Mouse (Mus musculus) forebrain, embryonic 15.5 days (tissue): ENCODE measurements around the gene Esyt1. TPM values are rescaled to one million over a fixed set of nuclear protein-coding genes. Genes with fewer than 3 reads are reported as not detected.
A peak's percentile ranks its signal among the peaks of the same experiment; 100 is the strongest.
"Not testable (repeated sequence)": the region's sequence is repeated elsewhere in the genome, so short reads cannot be mapped to it uniquely, and the experiment has no call there.

Experiments used
- ATAC-seq: fragments of 200-750 bp; cut with Nextera tagmentation; replicated peaks from 2 replicates; pipeline ENCODE4 v1.8.0; 2017; ENCODE audit warnings: mild to moderate bottlenecking, moderate TSS enrichment, moderate library complexity
- H3K27ac ChIP-seq: fragments of 300-500 bp; sonication (generic); replicated peaks from 2 replicates; pipeline ENCODE4 v1.5.1; 2015; ENCODE audit warnings: mild to moderate bottlenecking, inconsistent platforms
- H3K27me3 ChIP-seq: fragments of 300-500 bp; sonication (generic); 2 replicates; pipeline ENCODE4 v1.6.1; 2015; ENCODE audit warnings: inconsistent platforms
- H3K36me3 ChIP-seq: fragments of 300-500 bp; sonication (generic); 2 replicates; pipeline ENCODE4 v1.6.1; 2015; ENCODE audit warnings: mild to moderate bottlenecking, inconsistent platforms
- H3K4me1 ChIP-seq: fragments of 300-500 bp; sonication (generic); 2 replicates; pipeline ENCODE4 v1.6.1; 2015; ENCODE audit warnings: inconsistent platforms
- H3K4me2 ChIP-seq: fragments of 300-500 bp; sonication (generic); replicated peaks from 2 replicates; pipeline ENCODE4 v1.6.1; 2015; ENCODE audit warnings: mild to moderate bottlenecking, inconsistent platforms
- H3K4me3 ChIP-seq: fragments of 300-500 bp; sonication (generic); 2 replicates; pipeline ENCODE4 v1.5.1; 2015; ENCODE audit warnings: mild to moderate bottlenecking, inconsistent platforms
- H3K9ac ChIP-seq: fragments of 300-500 bp; sonication (generic); replicated peaks from 2 replicates; pipeline ENCODE4 v1.6.1; 2015; ENCODE audit warnings: mild to moderate bottlenecking, inconsistent platforms
- H3K9me3 ChIP-seq: fragments of 300-500 bp; sonication (generic); 2 replicates; pipeline ENCODE4 v1.6.1; 2016; ENCODE audit warnings: inconsistent platforms
- WGBS: fragments of 180-500 bp; shearing (Covaris S2); methylation state at CpG from one replicate; pipeline ENCODE4 v1.1.7; 2015; ENCODE audit warnings: mixed read lengths; 5-methylcytosine and 5-hydroxymethylcytosine counted together
- polyA plus RNA-seq: library from polyadenylated mRNA; unstranded; fragments of >200 nt; fragmentation: Nextera tagmentation; extraction: Ambion mirVana; gene quantifications from 2 replicates; pipeline ENCODE4 v1.2.1, GENCODE M21; 2015

Gene Esyt1
- polyA plus RNA-seq, 1 experiment from 2014 or later: 6.8 TPM

DNA sequence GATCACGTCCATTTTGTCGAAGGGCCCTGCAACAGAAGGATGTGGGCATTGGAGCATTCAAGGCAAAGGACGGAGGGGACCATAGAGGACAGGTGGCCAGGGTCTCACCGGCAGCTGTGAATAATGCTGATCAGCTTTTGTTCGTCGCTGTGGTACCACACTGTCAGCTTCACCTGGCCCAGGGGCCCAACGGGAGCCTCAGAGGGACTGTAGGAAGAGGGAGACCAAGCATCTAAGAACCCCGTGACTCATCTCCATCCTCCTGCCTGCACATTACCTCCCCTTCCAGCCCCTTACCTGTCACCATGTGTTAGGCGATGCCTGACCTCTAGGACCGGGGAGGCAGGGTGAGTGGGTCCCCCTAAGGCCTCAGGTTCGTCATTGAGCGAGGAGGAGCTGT, 13.9 kb downstream of the Esyt1 start:
- Histone ChIP-seq H3K9ac (no peak overlapping the region), H3K27ac (no peak overlapping the region), H3K4me3 (no peak overlapping the region), H3K9me3 (no peaks in the 10 kb centered on the region), H3K4me1 (no peaks in the 10 kb centered on the region), H3K27me3 (peaks cover 6% of the 10 kb centered on the region; the same call in 1 of the 2 replicates), H3K36me3 (no peaks in the 10 kb centered on the region), H3K4me2 (no peak overlapping the region)
- no peak for ATAC-seq
- 85% methylated on average over 12 of the region's 12 CpGs for WGBS

DNA sequence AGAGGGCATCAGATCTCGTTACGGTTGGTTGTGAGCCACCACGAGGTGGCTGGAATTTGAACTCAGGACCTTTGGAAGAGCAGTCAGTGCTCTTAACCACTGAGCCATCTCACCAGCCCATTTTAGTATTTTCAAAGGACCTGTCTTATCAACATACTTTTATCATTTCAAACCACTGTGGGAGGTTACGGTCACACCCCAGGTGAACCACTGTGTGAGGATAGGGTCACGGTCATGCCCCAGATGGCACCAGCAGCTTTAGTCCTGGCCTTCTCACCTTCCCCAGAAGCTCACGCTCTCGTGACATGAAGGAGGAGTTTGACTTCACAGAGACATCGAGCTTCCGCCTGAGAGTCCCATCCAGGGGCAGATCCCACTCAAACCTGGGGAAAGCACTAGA, 14.5 kb downstream of the Esyt1 start:
- Histone ChIP-seq H3K36me3 (no peaks in the 10 kb centered on the region), H3K4me2 (no peak overlapping the region), H3K27me3 (peaks cover 3% of the 10 kb centered on the region; the same call in 1 of the 2 replicates), H3K4me1 (no peaks in the 10 kb centered on the region), H3K4me3 (no peak overlapping the region), H3K9ac (no peak overlapping the region), H3K9me3 (no peaks in the 10 kb centered on the region), H3K27ac (no peak overlapping the region)
- no peak for ATAC-seq
- WGBS: 89% methylated on average over 9 of the region's 9 CpGs

DNA sequence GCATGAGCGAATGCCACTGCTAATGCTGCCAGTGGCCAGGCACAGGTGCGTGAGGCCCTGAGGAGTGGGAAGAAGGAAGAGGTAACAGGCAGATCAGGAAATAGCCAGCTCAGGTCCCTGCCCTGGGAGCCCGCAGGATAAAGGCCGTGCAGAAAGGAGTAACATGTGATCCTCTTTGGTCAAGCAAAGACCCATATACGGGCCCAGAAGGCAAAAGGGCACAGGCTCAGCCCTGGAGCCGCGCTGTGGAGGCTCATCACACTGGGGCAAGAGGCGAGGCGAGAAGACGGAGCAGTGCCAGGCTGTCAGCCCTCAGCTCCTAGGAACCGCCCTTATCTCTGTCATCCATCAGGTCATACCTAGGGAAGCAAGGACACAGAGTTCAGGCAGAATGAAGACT, 15.4 kb downstream of the Esyt1 start:
- H3K36me3 ChIP-seq: no peaks in the 10 kb centered on the region
- ATAC-seq: no peak; the same call in 1 of the 2 replicates
- H3K9me3 ChIP-seq: no peaks in the 10 kb centered on the region
- no peak overlapping the region for H3K27ac ChIP-seq
- H3K4me1 ChIP-seq: no peaks in the 10 kb centered on the region
- WGBS: 87% methylated on average over 11 of the region's 11 CpGs
- no peak overlapping the region for H3K4me2 ChIP-seq
- no peak overlapping the region for H3K4me3 ChIP-seq
- no peaks in the 10 kb centered on the region for H3K27me3 ChIP-seq
- no peak overlapping the region for H3K9ac ChIP-seq

DNA sequence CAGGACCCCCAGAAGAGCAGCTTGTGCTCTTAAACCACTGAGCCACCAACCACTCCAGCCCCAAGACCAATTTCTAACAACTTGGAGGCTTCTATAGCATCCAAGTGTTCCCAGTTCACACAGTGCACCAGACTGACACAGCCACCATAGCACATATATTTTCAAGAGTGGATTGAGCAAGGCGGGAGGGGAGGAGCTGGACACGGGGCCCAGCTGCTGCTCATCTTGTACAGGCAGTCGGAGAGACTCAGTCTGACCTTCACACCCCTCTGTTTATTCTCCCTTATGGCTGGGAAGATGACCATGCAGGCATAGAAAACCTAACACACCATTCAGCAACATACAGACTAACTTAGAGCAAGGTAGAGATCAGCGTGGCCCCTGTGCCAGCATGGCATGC, 15.8 kb downstream of the Esyt1 start:
- Histone ChIP-seq H3K9ac (no peak overlapping the region), H3K9me3 (no peaks in the 10 kb centered on the region), H3K4me3 (no peak overlapping the region), H3K27me3 (no peaks in the 10 kb centered on the region), H3K36me3 (no peaks in the 10 kb centered on the region), H3K4me1 (no peaks in the 10 kb centered on the region), H3K4me2 (no peak overlapping the region), H3K27ac (no peak overlapping the region)
- no peak for ATAC-seq
- 90% methylated on average over 4 of the region's 4 CpGs for WGBS

DNA sequence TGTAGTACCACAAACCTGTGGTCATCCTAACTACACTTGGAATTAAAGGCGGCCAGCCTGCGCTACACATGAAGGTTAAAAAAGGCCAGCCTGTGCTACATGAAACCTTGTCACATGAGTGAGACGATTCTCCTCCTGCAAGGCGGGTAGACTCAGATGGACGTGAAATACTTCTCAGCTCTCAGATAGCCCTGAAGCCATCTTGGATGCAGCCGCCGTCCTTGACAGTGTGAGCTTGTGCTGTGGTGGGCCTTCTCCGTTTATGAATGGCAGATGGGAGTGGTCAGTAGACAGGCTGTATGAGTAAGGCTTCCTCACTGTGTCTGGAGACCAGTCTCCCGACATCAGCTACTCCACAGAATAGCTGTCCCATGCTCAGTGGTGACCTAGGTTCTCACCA, 16.5 kb downstream of the Esyt1 start:
- Histone ChIP-seq H3K9me3 (no peaks in the 10 kb centered on the region), H3K4me2 (no peak overlapping the region), H3K4me3 (no peak overlapping the region), H3K27me3 (no peaks in the 10 kb centered on the region), H3K27ac (no peak overlapping the region), H3K4me1 (no peaks in the 10 kb centered on the region), H3K9ac (no peak overlapping the region), H3K36me3 (no peaks in the 10 kb centered on the region)
- no peak for ATAC-seq
- 91% methylated on average over 9 of the region's 9 CpGs for WGBS

DNA sequence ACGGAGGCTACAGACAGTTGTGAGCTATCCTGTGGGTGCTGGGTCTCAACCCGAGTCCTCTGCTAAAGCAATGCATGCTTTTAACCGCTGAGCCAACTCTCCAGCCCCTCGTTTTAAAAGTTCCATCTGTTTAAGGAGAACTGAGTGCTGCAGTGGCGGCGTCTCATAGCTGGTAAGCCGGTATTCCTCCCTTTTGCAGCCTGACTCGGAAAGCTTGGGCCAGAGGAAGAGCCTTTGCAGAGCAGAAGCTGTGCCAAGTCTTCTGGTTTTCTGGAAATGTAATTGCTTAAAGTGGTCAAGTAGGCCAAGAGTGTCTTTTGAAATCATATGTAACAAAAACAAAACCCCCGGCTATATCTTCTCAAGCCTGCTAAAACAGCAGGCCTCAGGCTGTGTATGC, 17.4 kb downstream of the Esyt1 start:
- no peaks in the 10 kb centered on the region for H3K36me3 ChIP-seq

DNA sequence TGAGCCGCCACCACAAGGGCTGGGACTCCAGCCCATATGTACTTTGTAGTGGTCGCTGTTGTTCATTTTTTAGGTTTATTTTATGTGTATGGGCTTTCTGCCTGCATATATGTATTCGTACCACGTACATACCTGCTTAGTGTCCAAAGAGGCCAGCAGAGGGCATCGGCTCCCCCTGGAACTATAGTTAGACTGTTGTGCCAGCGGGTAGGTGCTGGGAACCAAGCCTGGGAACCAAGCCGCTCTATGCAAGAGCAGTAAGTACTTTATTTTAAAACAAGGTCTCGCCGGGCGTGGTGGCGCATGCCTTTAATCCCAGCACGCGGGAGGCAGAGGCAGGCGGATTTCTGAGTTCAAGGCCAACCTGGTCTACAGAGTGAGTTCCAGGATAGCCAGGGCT, 19.7 kb downstream of the Esyt1 start:
- Histone ChIP-seq H3K4me2 (no peak overlapping the region), H3K9me3 (no peaks in the 10 kb centered on the region), H3K4me3 (no peak overlapping the region), H3K36me3 (no peaks in the 10 kb centered on the region), H3K4me1 (no peaks in the 10 kb centered on the region), H3K9ac (no peak overlapping the region), H3K27ac (no peak overlapping the region), H3K27me3 (no peaks in the 10 kb centered on the region)
- ATAC-seq: no peak
- WGBS: 92% methylated on average over 14 of the region's 14 CpGs

More for the DNA sequence above, 17.4 kb downstream of the Esyt1 start:
- WGBS: 88% methylated on average over 9 of the region's 9 CpGs
- Histone ChIP-seq H3K27ac (no peak overlapping the region), H3K27me3 (no peaks in the 10 kb centered on the region), H3K9me3 (no peaks in the 10 kb centered on the region), H3K4me1 (no peaks in the 10 kb centered on the region), H3K4me2 (no peak overlapping the region), H3K4me3 (no peak overlapping the region), H3K9ac (no peak overlapping the region)
- ATAC-seq: no peak

DNA sequence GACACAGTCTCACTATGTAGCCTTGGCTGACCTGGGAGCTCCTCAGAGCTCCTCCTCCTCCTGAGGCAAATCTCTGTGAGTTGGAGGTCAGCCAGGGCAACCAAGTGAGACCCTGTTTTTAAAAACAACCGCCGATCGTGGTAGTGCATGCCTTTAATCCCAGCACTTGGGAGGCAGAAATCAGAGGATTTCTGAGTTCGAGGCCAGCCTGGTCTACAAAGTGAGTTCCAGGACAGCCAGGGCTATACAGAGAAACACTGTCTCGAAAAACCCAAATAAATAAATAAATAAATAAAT, 20.4 kb downstream of the Esyt1 start:
- H3K27me3 ChIP-seq, H3K4me1 ChIP-seq, H3K36me3 ChIP-seq, H3K4me3 ChIP-seq, H3K9me3 ChIP-seq, H3K4me2 ChIP-seq, H3K9ac ChIP-seq, ATAC-seq, H3K27ac ChIP-seq: not testable (repeated sequence)
- 87% methylated on average over 5 of the region's 5 CpGs for WGBS

DNA sequence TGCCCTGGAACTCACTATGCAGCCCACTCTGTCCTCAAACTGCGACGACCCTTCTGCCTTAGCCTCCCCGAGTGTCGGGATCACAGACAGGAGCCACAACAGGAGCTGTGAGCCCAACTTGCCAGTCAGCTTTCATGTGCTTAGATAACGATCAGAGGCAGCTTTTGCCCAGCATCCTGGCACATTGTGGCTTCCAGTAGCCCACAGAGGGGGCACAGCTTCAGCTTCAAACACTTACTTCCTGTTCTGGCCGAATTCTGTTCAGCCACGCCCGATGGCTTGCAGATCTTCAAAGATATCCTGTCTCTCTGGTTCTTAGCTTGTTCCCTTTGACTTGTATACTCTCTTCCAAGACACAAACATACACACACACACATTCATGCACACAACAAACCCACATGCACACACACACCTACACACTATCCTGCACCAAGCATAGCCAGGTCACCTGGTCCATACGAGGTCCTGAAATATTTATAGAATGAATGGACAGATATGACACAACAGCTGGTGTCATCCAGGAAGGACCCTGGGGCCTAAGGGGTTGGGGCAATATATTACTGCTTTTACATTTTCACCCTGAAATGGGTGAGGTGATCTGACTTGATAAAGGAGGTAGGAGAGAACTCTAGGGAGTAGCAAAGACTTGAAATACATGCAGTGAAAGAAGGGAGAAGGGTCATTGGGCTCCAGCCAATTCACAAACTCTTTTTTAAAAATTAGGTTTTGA, 20.9 kb downstream of the Esyt1 start:
- no peaks in the 10 kb centered on the region for H3K27me3 ChIP-seq
- WGBS: 79% methylated on average over 9 of the region's 9 CpGs
- H3K27ac ChIP-seq: no peak overlapping the region
- no peak overlapping the region for H3K4me2 ChIP-seq
- no peaks in the 10 kb centered on the region for H3K4me1 ChIP-seq
- no peak overlapping the region for H3K4me3 ChIP-seq
- ATAC-seq: no peak
- no peak overlapping the region for H3K9ac ChIP-seq
- no peaks in the 10 kb centered on the region for H3K9me3 ChIP-seq
- H3K36me3 ChIP-seq: no peaks in the 10 kb centered on the region

DNA sequence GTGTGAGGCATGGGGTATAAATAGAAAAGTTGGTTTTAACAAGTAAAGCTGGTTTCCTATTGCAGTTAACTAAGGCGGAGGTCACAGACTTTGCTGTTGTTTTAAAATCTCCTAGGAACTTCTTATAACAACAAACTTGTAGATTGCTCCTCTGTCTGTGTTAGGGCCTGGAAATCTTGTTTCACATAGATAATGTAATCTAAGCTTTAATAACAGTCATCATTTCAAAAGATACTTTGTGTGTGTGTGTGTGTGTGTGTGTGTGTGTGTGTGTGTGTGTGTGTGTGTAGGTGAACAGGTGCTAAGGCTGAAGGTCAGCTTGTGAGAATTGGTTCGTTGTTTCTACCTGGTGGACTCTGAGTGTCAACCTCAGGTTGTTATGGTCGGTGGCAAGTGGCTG, 21.7 kb downstream of the Esyt1 start:
- WGBS: 88% methylated on average over 3 of the region's 3 CpGs

DNA sequence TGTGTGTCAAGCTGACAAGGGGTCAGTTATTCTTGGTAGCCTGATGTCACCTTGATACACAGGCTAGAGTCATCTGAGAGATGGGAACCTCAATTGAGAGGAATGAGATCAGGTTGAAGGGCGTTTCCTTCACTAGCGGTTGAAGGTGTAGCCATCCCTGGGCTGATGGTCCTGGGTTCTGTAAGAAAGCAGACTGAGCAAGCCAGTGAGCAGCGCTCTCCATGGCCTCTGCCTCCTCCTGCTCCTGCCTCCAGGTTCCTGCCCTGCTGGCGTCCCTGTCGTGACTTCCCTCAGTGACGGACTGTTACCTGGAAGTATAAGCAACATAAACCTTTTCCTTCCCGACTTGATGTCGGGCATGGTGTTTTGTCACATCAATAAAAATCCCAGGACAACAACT, 22.1 kb downstream of the Esyt1 start:
- H3K36me3 ChIP-seq: no peaks in the 10 kb centered on the region
- no peak overlapping the region for H3K4me3 ChIP-seq
- ATAC-seq: no peak
- no peak overlapping the region for H3K9ac ChIP-seq
- no peaks in the 10 kb centered on the region for H3K27me3 ChIP-seq
- H3K9me3 ChIP-seq: no peaks in the 10 kb centered on the region
- no peak overlapping the region for H3K27ac ChIP-seq
- peaks cover 6% of the 10 kb centered on the region for H3K4me1 ChIP-seq
- no peak overlapping the region for H3K4me2 ChIP-seq
- 78% methylated on average over 8 of the region's 8 CpGs for WGBS

More for the DNA sequence above, 21.7 kb downstream of the Esyt1 start:
- Histone ChIP-seq H3K9me3 (no peaks in the 10 kb centered on the region), H3K4me3 (no peak overlapping the region), H3K27me3 (no peaks in the 10 kb centered on the region), H3K4me1 (peaks cover 6% of the 10 kb centered on the region), H3K4me2 (no peak overlapping the region), H3K9ac (no peak overlapping the region), H3K36me3 (no peaks in the 10 kb centered on the region), H3K27ac (no peak overlapping the region)
- no peak for ATAC-seq

DNA sequence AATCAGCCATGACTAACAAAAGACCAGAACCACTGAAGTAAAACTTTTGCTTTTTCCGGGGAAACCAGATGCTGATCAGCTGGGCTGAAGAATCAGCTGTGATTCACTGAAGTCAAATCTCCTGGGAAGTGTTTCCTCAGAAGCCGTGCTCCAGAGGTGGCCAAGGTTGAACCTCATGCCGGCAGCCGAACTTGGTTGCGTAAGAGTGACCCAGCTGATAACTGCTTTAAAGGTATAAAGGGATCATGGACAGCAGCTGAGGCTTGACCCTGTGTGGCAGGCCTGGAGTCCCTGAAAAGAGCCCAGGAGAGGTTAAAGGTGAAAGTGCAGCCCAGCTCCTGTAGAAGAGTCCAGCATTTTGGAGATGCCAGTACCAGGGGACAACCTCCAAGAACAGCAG, 23.3 kb downstream of the Esyt1 start:
- Histone ChIP-seq H3K4me1 (peaks cover 15% of the 10 kb centered on the region), H3K4me2 (no peak overlapping the region), H3K9ac (0 out of 2 replicates have a peak overlapping the region, but pooled peaks have one; percentile 8)

DNA sequence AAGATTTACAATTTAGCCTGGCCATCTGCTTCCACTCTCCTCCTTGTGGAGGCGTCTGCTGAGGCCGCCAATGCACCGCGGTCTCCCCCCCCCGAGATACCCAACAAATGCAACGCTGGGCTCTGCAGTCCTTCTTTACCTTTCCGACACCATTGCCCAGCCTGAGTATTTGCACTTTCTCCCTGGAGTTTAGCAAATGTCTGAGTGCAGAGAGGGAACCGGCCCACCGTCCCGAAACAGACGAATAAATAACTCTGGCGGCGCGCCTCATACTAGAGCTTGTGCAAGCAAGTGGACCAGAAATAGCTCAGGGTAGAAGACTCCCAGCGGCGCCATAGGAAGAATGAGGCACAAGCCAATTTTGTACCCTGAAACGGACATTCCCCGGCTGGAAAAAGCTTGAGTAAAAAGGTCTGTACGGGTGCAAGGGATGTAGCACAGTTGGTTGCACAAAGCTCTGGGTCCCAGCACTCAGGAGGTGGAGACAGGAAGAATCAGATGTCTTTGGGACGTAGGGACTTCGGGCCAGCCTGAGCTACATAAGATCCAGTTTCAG, 26.5 kb downstream of the Esyt1 start:
- no peaks in the 10 kb centered on the region for H3K27me3 ChIP-seq
- H3K9me3 ChIP-seq: no peaks in the 10 kb centered on the region
- 2% methylated on average over 21 of the region's 21 CpGs for WGBS
- ATAC-seq: peak; percentile 17
- peak overlapping the region; percentile 82 for H3K4me3 ChIP-seq
- H3K36me3 ChIP-seq: no peaks in the 10 kb centered on the region
- H3K4me2 ChIP-seq: peak overlapping the region; percentile 75
- H3K9ac ChIP-seq: peak overlapping the region; percentile 55
- peak overlapping the region; percentile 79 for H3K27ac ChIP-seq
- H3K4me1 ChIP-seq: peaks cover 27% of the 10 kb centered on the region

More for the DNA sequence above, 23.3 kb downstream of the Esyt1 start:
- Histone ChIP-seq H3K36me3 (no peaks in the 10 kb centered on the region), H3K4me3 (no peak overlapping the region), H3K27me3 (no peaks in the 10 kb centered on the region), H3K9me3 (no peaks in the 10 kb centered on the region), H3K27ac (no peak overlapping the region)
- no peak for ATAC-seq
- 84% methylated on average over 5 of the region's 5 CpGs for WGBS
